Mouse (Mus musculus) liver, postnatal 0 days (tissue): ENCODE results near the gene Rergl. TPM values are rescaled to one million over a fixed set of nuclear protein-coding genes. Genes with fewer than 3 reads are reported as not detected.
A peak's percentile ranks its signal among the peaks of the same experiment; 100 is the strongest.

Source experiments
- ATAC-seq: fragments of 200-750 bp; cut with Nextera tagmentation; 2 replicates; pipeline ENCODE4 v1.8.0; 2017; ENCODE audit warnings: mild to moderate bottlenecking, moderate library complexity
- DNase-seq: peaks from one replicate; pipeline ENCODE4 v3.0.0-alpha.2; 2016
- H3K27ac ChIP-seq: fragments of 300-500 bp; sonication (generic); 2 replicates; pipeline ENCODE4 v1.5.1; 2014; ENCODE audit warnings: antibody characterized with exemption, moderate library complexity, mild to moderate bottlenecking, low read depth
- H3K27me3 ChIP-seq: fragments of 300-500 bp; sonication (generic); 2 replicates; pipeline ENCODE4 v1.6.1; 2014; ENCODE audit warnings: low read length, control low read depth, mixed read lengths; ENCODE audit not compliant: insufficient read depth
- H3K36me3 ChIP-seq: fragments of 300-500 bp; sonication (generic); replicated peaks from 2 replicates; pipeline ENCODE4 v1.6.1; 2014; ENCODE audit warnings: mild to moderate bottlenecking, control low read depth, low read length, moderate library complexity, mixed read lengths; ENCODE audit not compliant: insufficient read depth
- H3K4me1 ChIP-seq: fragments of 300-500 bp; sonication (generic); 2 replicates; pipeline ENCODE4 v1.6.1; 2014; ENCODE audit warnings: antibody characterized with exemption, mild to moderate bottlenecking, control low read depth; ENCODE audit not compliant: insufficient read depth
- H3K4me2 ChIP-seq: fragments of 300-500 bp; sonication (generic); 2 replicates; pipeline ENCODE4 v1.6.1; 2014; ENCODE audit warnings: low read depth, mild to moderate bottlenecking, low read length, moderate library complexity, mixed read lengths
- H3K4me3 ChIP-seq: fragments of 300-500 bp; sonication (generic); 2 replicates; pipeline ENCODE4 v1.5.1; 2014; ENCODE audit warnings: low read depth, low read length
- H3K9ac ChIP-seq: fragments of 300-500 bp; sonication (generic); replicated peaks from 2 replicates; pipeline ENCODE4 v1.6.1; 2014; ENCODE audit warnings: mild to moderate bottlenecking, moderate library complexity
- H3K9me3 ChIP-seq: fragments of 300-500 bp; sonication (generic); 2 replicates; pipeline ENCODE4 v1.6.1; 2016; ENCODE audit warnings: mild to moderate bottlenecking, control low read depth, low read length, mixed read lengths
- CTCF ChIP-seq: sonication (generic); IDR thresholded peaks from 2 replicates; pipeline ENCODE4 v1.5.1; 2016; ENCODE audit warnings: antibody characterized with exemption, low read depth
- EP300 ChIP-seq: IDR thresholded peaks from 2 replicates; pipeline ENCODE4 v1.6.1; 2016; ENCODE audit warnings: antibody characterized with exemption, low read depth, mild to moderate bottlenecking
- WGBS: fragments of 180-500 bp; shearing (Covaris S2); extraction: QIAGEN DNeasy Blood & Tissue Kit; methylation state at CpG from one replicate; pipeline ENCODE4 v1.1.7; 2014; ENCODE audit not compliant: insufficient replicate concordance; 5-methylcytosine and 5-hydroxymethylcytosine counted together
- polyA plus RNA-seq: library from polyadenylated mRNA; unstranded; fragments of >200 nt; fragmentation: Nextera tagmentation; extraction: Ambion mirVana; gene quantifications from 2 replicates; pipeline ENCODE4 v1.2.1, GENCODE M21; 2015

The Rergl gene
- not detected in 2 replicates for polyA plus RNA-seq

DNA sequence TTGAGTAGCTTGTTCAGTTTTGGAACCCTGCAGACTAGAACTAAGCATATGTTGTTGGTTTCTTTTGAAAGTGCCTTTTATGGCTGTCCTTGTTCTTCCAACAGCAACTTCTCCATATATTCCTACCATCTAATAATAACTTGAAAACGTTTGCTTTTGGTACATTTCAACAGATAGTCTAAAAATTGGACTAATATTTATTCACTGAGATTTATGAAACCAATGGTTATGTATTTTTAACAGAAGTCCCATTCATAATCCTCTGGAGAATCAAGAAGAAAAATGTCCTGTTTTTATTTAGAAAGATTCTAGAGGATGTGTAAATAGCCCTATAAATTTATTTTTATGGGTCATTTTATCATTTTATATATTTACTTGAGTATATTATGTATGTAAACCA lies at the start of gene Rergl:
Gene Rergl (minus strand): TSS at position 101 of the 400 bp plus-strand sequence.
- H3K4me1 ChIP-seq = no peaks in the 10 kb centered on the region
- WGBS = 22% methylated on average over 1 of the region's 1 CpGs
- DNase-seq (no peak), ATAC-seq (no peak)
- no peak within 1 kb of the TSS for H3K4me2 ChIP-seq
- H3K4me3 ChIP-seq = no peak within 1 kb of the TSS
- H3K9me3 ChIP-seq = no peaks in the 10 kb centered on the region
- no peak within 1 kb of the TSS for H3K27ac ChIP-seq
- no peak for TF ChIP-seq CTCF
- no peak for TF ChIP-seq EP300
- no peaks in the 10 kb centered on the region for H3K27me3 ChIP-seq
- H3K36me3 ChIP-seq = no peaks in the 10 kb centered on the region
- no peak within 1 kb of the TSS for H3K9ac ChIP-seq

DNA sequence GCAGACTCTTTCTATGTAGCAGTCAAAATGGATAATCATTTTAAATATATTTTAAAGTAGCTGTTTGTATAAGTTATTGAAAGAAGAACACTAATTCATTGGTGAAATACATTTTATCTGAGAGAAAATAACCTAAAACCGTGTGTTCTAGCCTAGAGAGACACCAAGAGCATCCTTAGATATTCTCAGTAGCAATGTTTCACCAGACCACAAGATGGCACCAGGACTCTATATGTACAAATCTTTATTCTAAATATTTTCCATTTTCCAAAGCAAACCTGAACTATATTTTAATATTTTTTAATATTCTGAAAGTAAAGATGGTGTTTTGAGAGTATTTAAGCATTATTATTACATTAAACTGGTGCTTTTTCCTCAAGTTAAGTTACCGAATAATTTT lies 36.7 kb upstream of the Rergl start:
- TF ChIP-seq CTCF (peak; percentile 48), EP300 (no peak)
- Histone ChIP-seq H3K9ac (no peak overlapping the region), H3K36me3 (no peaks in the 10 kb centered on the region), H3K4me1 (no peaks in the 10 kb centered on the region), H3K27ac (no peak overlapping the region), H3K4me3 (no peak overlapping the region), H3K9me3 (no peaks in the 10 kb centered on the region), H3K27me3 (no peaks in the 10 kb centered on the region), H3K4me2 (no peak overlapping the region)
- WGBS = 58% methylated on average over 2 of the region's 2 CpGs
- DNase-seq (no peak), ATAC-seq (no peak)

DNA sequence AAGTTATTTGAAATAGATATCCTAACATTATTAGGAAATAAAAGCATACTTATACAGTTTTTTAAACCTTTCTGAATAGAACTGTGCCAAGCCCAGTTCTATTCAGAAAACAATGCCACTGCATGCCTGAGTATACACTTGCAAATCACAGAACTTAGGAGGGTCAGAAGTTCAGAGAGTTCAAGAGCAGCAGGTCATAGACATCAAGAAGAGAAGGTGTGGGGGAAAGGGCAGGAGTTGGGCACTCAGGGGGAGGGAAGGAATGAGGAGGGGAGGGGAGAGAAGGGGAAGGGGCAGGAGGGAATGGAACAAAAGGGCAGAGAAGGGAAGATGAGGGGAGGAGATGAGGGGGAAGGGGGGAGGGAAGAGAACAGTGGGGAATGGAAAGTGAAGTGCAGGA lies 23.6 kb upstream of the Rergl start:
- no peak for TF ChIP-seq CTCF
- TF ChIP-seq EP300 = no peak
- DNase-seq (no peak), ATAC-seq (no peak)
- no peaks in the 10 kb centered on the region for H3K27me3 ChIP-seq
- H3K4me1 ChIP-seq = no peaks in the 10 kb centered on the region
- no peaks in the 10 kb centered on the region for H3K36me3 ChIP-seq
- no peak overlapping the region for H3K4me2 ChIP-seq
- H3K9ac ChIP-seq = no peak overlapping the region
- H3K4me3 ChIP-seq = no peak overlapping the region
- no peak overlapping the region for H3K27ac ChIP-seq
- H3K9me3 ChIP-seq = no peaks in the 10 kb centered on the region; the same call in 1 of the 2 replicates

DNA sequence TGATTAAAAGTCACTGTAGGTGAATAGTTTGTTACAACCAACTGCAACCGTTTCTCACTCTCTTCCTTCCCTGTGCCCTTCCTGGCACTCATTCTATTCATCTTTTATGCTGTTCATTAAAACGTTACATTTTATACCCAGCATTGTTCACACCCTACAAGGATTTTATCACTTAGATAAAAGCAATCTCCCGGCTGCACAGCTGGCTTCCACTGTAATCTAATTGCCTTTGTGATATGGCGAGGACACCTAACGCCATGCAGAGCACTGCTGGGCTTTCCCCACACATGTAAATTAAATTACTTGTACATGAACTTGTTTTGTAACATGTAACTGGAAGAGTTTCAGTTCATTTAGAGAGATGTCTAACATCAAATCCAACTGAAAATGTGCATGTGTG lies 22.5 kb upstream of the Rergl start:
- DNase-seq (no peak), ATAC-seq (no peak)
- Histone ChIP-seq H3K4me2 (no peak overlapping the region), H3K36me3 (no peaks in the 10 kb centered on the region), H3K27me3 (no peaks in the 10 kb centered on the region), H3K27ac (no peak overlapping the region), H3K9ac (no peak overlapping the region), H3K9me3 (no peaks in the 10 kb centered on the region; the same call in 1 of the 2 replicates), H3K4me3 (no peak overlapping the region), H3K4me1 (no peaks in the 10 kb centered on the region)
- WGBS = 60% methylated on average over 5 of the region's 5 CpGs
- no peak for TF ChIP-seq CTCF
- TF ChIP-seq EP300 = no peak

DNA sequence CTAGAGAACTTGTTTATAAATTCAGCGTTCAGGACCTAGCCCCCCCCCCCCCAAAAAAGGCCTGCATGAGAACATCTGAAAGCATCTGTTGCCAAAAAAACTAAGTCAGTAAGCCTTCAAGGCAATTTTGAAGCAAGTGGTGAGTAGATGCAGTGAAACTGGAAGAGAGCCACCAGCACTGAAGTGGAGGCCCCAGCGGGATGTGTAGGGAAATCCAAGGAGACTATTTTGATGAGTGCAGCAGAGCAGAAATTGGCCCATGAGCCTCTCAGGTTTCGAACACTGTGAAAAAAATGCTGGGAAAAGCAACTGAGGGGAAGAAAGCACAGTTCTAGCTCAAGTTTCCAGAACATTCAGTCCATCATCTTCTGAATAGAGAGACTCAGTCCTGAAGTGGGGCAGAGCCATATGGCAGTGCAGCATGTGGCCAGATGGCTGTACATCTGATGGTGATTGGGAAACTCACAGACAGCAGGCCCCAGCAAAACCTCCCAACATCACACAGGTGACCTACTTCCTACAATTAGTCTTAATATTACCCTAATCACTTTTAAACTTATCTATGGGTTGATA lies 13.2 kb upstream of the Rergl start:
- DNase-seq = no peak

DNA sequence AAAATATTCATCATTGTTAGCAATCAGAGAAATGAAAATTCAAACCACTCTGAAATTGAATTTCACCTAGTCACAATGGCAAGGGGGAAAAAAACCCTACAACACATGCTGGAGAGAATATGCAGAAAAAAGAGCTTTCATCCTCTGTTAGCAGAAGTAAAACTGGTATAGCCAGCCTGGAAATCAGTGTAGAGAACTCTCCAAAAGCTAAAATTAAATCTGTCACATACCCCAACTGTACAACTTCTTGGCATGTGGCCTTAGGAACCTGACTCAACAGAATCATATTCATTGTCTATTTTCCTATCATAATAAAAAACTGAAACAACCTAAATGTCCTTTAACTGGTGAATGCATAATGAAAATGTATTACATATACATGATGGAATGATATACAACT lies 22.0 kb downstream of the Rergl start:
- no peaks in the 10 kb centered on the region for H3K9me3 ChIP-seq
- H3K27me3 ChIP-seq = no peaks in the 10 kb centered on the region
- ATAC-seq = no peak
- H3K9ac ChIP-seq = no peak overlapping the region
- no peak for DNase-seq
- TF ChIP-seq CTCF (no peak), EP300 (no peak)
- H3K4me2 ChIP-seq = no peak overlapping the region
- no peak overlapping the region for H3K27ac ChIP-seq
- no peaks in the 10 kb centered on the region for H3K4me1 ChIP-seq
- H3K4me3 ChIP-seq = no peak overlapping the region
- no peaks in the 10 kb centered on the region for H3K36me3 ChIP-seq

More for the DNA sequence above, 13.2 kb upstream of the Rergl start:
- TF ChIP-seq EP300 (no peak), CTCF (no peak)
- Histone ChIP-seq H3K4me2 (no peak overlapping the region), H3K27me3 (no peaks in the 10 kb centered on the region), H3K4me1 (no peaks in the 10 kb centered on the region), H3K4me3 (no peak overlapping the region), H3K27ac (no peak overlapping the region), H3K36me3 (no peaks in the 10 kb centered on the region), H3K9me3 (0 out of 2 replicates have a peak, but pooled peaks cover 2% of the 10 kb centered on the region), H3K9ac (no peak overlapping the region)
- WGBS = 82% methylated on average over 3 of the region's 3 CpGs
- no peak for ATAC-seq

DNA sequence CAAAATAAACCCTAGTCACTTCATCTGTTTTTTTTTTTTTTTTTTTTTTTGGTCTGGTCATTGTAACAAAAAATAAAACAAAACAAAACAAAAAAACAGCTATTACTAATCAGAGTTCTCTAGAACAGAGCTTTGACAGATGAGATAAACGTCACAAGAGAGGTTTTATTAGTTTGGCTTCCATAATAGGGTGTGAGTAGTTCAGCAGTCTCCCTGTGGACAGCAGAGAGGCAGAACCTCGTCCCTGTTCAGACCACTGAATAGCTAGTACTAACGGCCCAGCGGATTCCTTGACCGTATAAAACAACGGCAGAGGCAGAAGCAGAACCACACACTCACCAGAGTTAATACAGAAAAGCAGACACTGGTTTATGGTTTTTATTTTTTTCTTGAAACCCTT lies 36.8 kb downstream of the Rergl start:
- no peaks in the 10 kb centered on the region for H3K27me3 ChIP-seq
- 70% methylated on average over 6 of the region's 6 CpGs for WGBS
- DNase-seq = no peak
- no peaks in the 10 kb centered on the region for H3K36me3 ChIP-seq
- H3K4me2 ChIP-seq = no peak overlapping the region
- no peak overlapping the region for H3K9ac ChIP-seq
- no peak for TF ChIP-seq CTCF
- TF ChIP-seq EP300 = no peak
- H3K9me3 ChIP-seq = no peaks in the 10 kb centered on the region
- H3K4me1 ChIP-seq = no peaks in the 10 kb centered on the region
- no peak overlapping the region for H3K27ac ChIP-seq
- no peak for ATAC-seq
- H3K4me3 ChIP-seq = no peak overlapping the region
